Mouse (Mus musculus) brain, embryonic 14.5 days (tissue): ENCODE measurements at regions not wholly inside any gene's neighbourhood (a gene's known extent, or its start where the extent isn't known, plus 50 kb on each side); places are given as distances from the start of the nearest gene placed in this dataset.

ENCODE experiments used
- CTCF ChIP-seq: fragments of 200-500 bp; IDR thresholded peaks from 2 replicates; pipeline ENCODE4 v1.5.1; 2012; ENCODE audit warnings: inconsistent platforms, mild to moderate bottlenecking, moderate library complexity, borderline replicate concordance; ENCODE audit not compliant: insufficient read depth, insufficient read length; ENCODE audit errors: extremely low read depth
- POLR2A ChIP-seq: fragments of 200-500 bp; IDR thresholded peaks from 2 replicates; pipeline ENCODE4 v1.6.1; 2012; ENCODE audit warnings: mild to moderate bottlenecking, inconsistent platforms, borderline replicate concordance; ENCODE audit not compliant: poor library complexity, insufficient read depth, insufficient read length, severe bottlenecking; ENCODE audit errors: extremely low read depth

GRCm38 (mm10) chr13:92912661-92913060 lies 68.1 kb downstream of the Mtx3 start:
- TF ChIP-seq CTCF (no peak), POLR2A (no peak)
